Mouse (Mus musculus) hindbrain, embryonic 11.5 days (tissue): ENCODE results near the gene Ptges3l. TPM values are rescaled to one million over a fixed set of nuclear protein-coding genes. Genes with fewer than 3 reads are reported as not detected.
"Not testable (repeated sequence)": the region's sequence is repeated elsewhere in the genome, so short reads cannot be mapped to it uniquely, and the experiment has no call there.

Experiments used
- ATAC-seq: fragments of 200-750 bp; cut with Nextera tagmentation; 2 replicates; pipeline ENCODE4 v1.8.0; 2017; ENCODE audit warnings: mild to moderate bottlenecking, moderate TSS enrichment, moderate library complexity; ENCODE audit not compliant: low FRiP score
- DNase-seq: peaks from one replicate; pipeline ENCODE4 v3.0.0-alpha.2; 2015; ENCODE audit warnings: low spot score
- H3K27ac ChIP-seq: fragments of 300-500 bp; sonication (generic); 2 replicates; pipeline ENCODE4 v1.5.1; 2014; ENCODE audit warnings: mild to moderate bottlenecking, low read depth, low read length
- H3K27me3 ChIP-seq: fragments of 300-500 bp; sonication (generic); 2 replicates; pipeline ENCODE4 v1.6.1; 2014; ENCODE audit warnings: mild to moderate bottlenecking, low read length, moderate library complexity, mixed read lengths; ENCODE audit not compliant: control insufficient read depth, insufficient read depth
- H3K36me3 ChIP-seq: fragments of 300-500 bp; sonication (generic); 2 replicates; pipeline ENCODE4 v1.6.1; 2014; ENCODE audit warnings: mild to moderate bottlenecking, low read length, moderate library complexity, mixed read lengths; ENCODE audit not compliant: control insufficient read depth, insufficient read depth
- H3K4me1 ChIP-seq: fragments of 300-500 bp; sonication (generic); replicated peaks from 2 replicates; pipeline ENCODE4 v1.6.1; 2014; ENCODE audit warnings: low read length, mixed read lengths; ENCODE audit not compliant: control insufficient read depth, insufficient read depth
- H3K4me2 ChIP-seq: fragments of 300-500 bp; sonication (generic); replicated peaks from 2 replicates; pipeline ENCODE4 v1.6.1; 2014; ENCODE audit warnings: mild to moderate bottlenecking, low read depth, low read length
- H3K4me3 ChIP-seq: fragments of 300-500 bp; sonication (generic); 2 replicates; pipeline ENCODE4 v1.5.1; 2014; ENCODE audit warnings: low read depth, low read length
- H3K9ac ChIP-seq: fragments of 300-500 bp; sonication (generic); 2 replicates; pipeline ENCODE4 v1.6.1; 2014; ENCODE audit warnings: low read depth, low read length
- H3K9me3 ChIP-seq: fragments of 300-500 bp; sonication (generic); 2 replicates; pipeline ENCODE4 v1.6.1; 2016; ENCODE audit warnings: low read length; ENCODE audit not compliant: control insufficient read depth
- WGBS: fragments of 180-500 bp; shearing (Covaris S2); extraction: QIAGEN DNeasy Blood & Tissue Kit; methylation state at CpG from one replicate; pipeline ENCODE4 v1.1.7; 2014; 5-methylcytosine and 5-hydroxymethylcytosine counted together
- polyA plus RNA-seq: library from polyadenylated mRNA; unstranded; fragments of >200 nt; fragmentation: Nextera tagmentation; extraction: Ambion mirVana; gene quantifications from 2 replicates; pipeline ENCODE4 v1.2.1, GENCODE M21; 2014

The Ptges3l gene
- polyA plus RNA-seq, 1 experiment from 2014 or later, result 3.1 TPM

DNA sequence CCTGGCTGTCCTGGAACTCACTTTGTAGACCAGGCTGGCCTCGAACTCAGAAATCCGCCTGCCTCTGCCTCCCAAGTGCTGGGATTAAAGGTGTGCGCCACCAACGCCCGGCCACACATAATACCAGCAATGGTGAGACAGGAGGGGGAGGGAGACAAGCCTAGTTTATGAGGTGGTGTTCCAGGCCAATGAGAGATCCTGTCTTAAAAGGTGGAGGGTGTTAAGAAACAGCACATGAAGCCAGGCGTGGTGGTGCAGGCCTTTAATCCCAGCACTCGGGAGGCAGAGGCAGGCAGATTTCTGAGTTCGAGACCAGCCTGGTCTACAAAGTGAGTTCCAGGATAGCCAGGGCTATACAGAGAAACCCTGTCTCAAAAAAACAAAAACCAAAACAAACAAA lies 46.9 kb downstream of the Ptges3l start:
- WGBS, result 95% methylated on average over 8 of the region's 8 CpGs

GRCm38 (mm10) chr11:101374421-101374938 lies 50.7 kb downstream of the Ptges3l start:
- no peak for DNase-seq
- ATAC-seq, result no peak
- Histone ChIP-seq H3K9me3 (no peaks in the 10 kb centered on the region), H3K27ac (no peak overlapping the region), H3K9ac (no peak overlapping the region), H3K4me2 (no peak overlapping the region), H3K4me3 (no peak overlapping the region), H3K4me1 (no peaks in the 10 kb centered on the region), H3K36me3 (no peaks in the 10 kb centered on the region), H3K27me3 (no peaks in the 10 kb centered on the region)
- 81% methylated on average over 7 of the region's 7 CpGs for WGBS

More for the DNA sequence above, 46.9 kb downstream of the Ptges3l start:
- H3K4me1 ChIP-seq, H3K9ac ChIP-seq, H3K27ac ChIP-seq, H3K4me2 ChIP-seq, H3K27me3 ChIP-seq, ATAC-seq, DNase-seq, H3K9me3 ChIP-seq, H3K36me3 ChIP-seq, H3K4me3 ChIP-seq: not testable (repeated sequence)

DNA sequence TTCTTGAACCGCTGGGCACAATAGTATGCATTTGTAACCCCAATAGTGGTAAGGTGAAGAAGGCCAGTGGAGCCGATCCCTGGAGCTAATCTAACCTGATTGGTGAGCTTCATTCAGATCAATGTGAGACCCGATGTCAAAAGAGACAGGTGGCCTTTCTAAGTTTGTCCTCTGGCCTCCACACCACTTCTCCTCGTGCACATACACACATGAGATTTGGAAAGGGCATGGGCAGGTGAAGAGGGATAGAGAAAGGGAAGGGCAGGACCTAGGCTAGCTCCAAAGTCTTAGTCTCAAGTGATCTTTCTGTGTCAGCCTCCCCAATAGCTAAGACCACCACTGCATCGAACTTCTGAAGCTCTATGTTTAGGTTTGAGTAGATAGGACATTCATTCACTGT lies 55.0 kb downstream of the Ptges3l start:
- H3K27ac ChIP-seq, result no peak overlapping the region
- no peak overlapping the region for H3K4me3 ChIP-seq
- ATAC-seq (no peak), DNase-seq (no peak)
- H3K27me3 ChIP-seq, result no peaks in the 10 kb centered on the region
- no peak overlapping the region for H3K9ac ChIP-seq
- no peaks in the 10 kb centered on the region for H3K9me3 ChIP-seq
- no peak overlapping the region for H3K4me2 ChIP-seq
- H3K36me3 ChIP-seq, result no peaks in the 10 kb centered on the region
- WGBS, result 67% methylated on average over 5 of the region's 5 CpGs
- no peaks in the 10 kb centered on the region for H3K4me1 ChIP-seq

Other genes starting within 250 kb of the Ptges3l start
- 0.19 TPM in 1 of 2 replicates, not detected in the other for gene Ccr10, start 249.9 kb downstream of the Ptges3l start, polyA plus RNA-seq
- gene Ezh1, start 198.9 kb downstream of the Ptges3l start, polyA plus RNA-seq, result 11.1 and 11.5 TPM in 2 replicates
- 63.0 and 71.9 TPM in 2 replicates for gene Ramp2, start 179.3 kb downstream of the Ptges3l start, polyA plus RNA-seq
- 117 and 119 TPM in 2 replicates for gene Vps25, start 171.6 kb downstream of the Ptges3l start, polyA plus RNA-seq
- 5.2 and 6.0 TPM in 2 replicates for gene Wnk4, start 164.8 kb downstream of the Ptges3l start, polyA plus RNA-seq
- 1.3 and 1.7 TPM in 2 replicates for gene Cntd1, start 146.3 kb downstream of the Ptges3l start, polyA plus RNA-seq
- 213 and 217 TPM in 2 replicates for gene Coa3, start 146.2 kb downstream of the Ptges3l start, polyA plus RNA-seq
- 166 and 178 TPM in 2 replicates for gene Becn1, start 123.0 kb downstream of the Ptges3l start, polyA plus RNA-seq
- 138 and 143 TPM in 2 replicates for gene Psme3, start 109.1 kb downstream of the Ptges3l start, polyA plus RNA-seq
- gene Aoc2, start 100.3 kb downstream of the Ptges3l start, polyA plus RNA-seq, result 1.4 and 1.8 TPM in 2 replicates
- 0.10 TPM in 1 of 2 replicates, not detected in the other for gene Aoc3, start 94.7 kb downstream of the Ptges3l start, polyA plus RNA-seq
- not detected in 2 replicates for gene G6pc, start 57.8 kb downstream of the Ptges3l start, polyA plus RNA-seq
- gene Aarsd1, start 7.7 kb downstream of the Ptges3l start, polyA plus RNA-seq, result 90.9 and 97.5 TPM in 2 replicates
- 9.3 and 10.3 TPM in 2 replicates for gene Gm27029, start 537 bp downstream of the Ptges3l start, polyA plus RNA-seq
- 14.2 and 16.9 TPM in 2 replicates for gene Rundc1, start 248 bp downstream of the Ptges3l start, polyA plus RNA-seq
- 387 and 395 TPM in 2 replicates for gene Rpl27, start 17.0 kb upstream of the Ptges3l start, polyA plus RNA-seq
- gene Ifi35, start 23.1 kb upstream of the Ptges3l start, polyA plus RNA-seq, result 4.5 and 5.0 TPM in 2 replicates
- gene Rnd2, start 39.7 kb upstream of the Ptges3l start, polyA plus RNA-seq, result 88.0 and 127 TPM in 2 replicates
- gene Vat1, start 40.9 kb upstream of the Ptges3l start, polyA plus RNA-seq, result 74.5 and 89.4 TPM in 2 replicates
- 19.7 and 20.2 TPM in 2 replicates for gene Brca1, start 126.6 kb upstream of the Ptges3l start, polyA plus RNA-seq
- 83.0 and 93.1 TPM in 2 replicates for gene Nbr1, start 126.8 kb upstream of the Ptges3l start, polyA plus RNA-seq
- 3.4 and 3.5 TPM in 2 replicates for gene Tmem106a, start 156.9 kb upstream of the Ptges3l start, polyA plus RNA-seq
- not detected in 2 replicates for gene Gm11634, start 173.9 kb upstream of the Ptges3l start, polyA plus RNA-seq
- gene Rdm1, start 201.9 kb upstream of the Ptges3l start, polyA plus RNA-seq, result 34.5 and 35.5 TPM in 2 replicates
- 14.1 and 14.2 TPM in 2 replicates for gene Arl4d, start 240.2 kb upstream of the Ptges3l start, polyA plus RNA-seq